Comparison of ENCODE assay signal across 10 mouse cellular contexts in genomic region chr6:77582568-77582967, GRCm38 (mm10).
DNase-seq lines count a peak whose midpoint lies in the region; ATAC-seq and TF ChIP-seq lines count a peak whose summit lies in the region.
"Had no signal": no experiment of that assay in that cellular context is flagged by ENCODE, and none has a peak within 500 bp of the region (broad histone marks: within the 10 kb centered on the region; RNA-seq: fewer than 3 reads in every experiment).

No protein-coding gene starts in this region.

- no peak overlapping the region for H3K4me3 ChIP-seq in kidney, embryonic 15.5 days (replicated peaks)
- H3K4me3 ChIP-seq in E14TG2a.4 (replicated peaks; ENCODE audit: low read length) = no peak overlapping the region
- H3K4me3 ChIP-seq: midbrain, embryonic 10.5 days had no signal

- H3K9ac ChIP-seq in kidney, embryonic 15.5 days = no peak overlapping the region

- H3K9me3 ChIP-seq in kidney, embryonic 15.5 days (replicated peaks) = no peaks in the 10 kb centered on the region
- H3K9me3 ChIP-seq in E14TG2a.4 (ENCODE audit: low read length) = no peaks in the 10 kb centered on the region
- H3K9me3 ChIP-seq: midbrain, embryonic 10.5 days had no signal

- H3K36me3 ChIP-seq in kidney, embryonic 15.5 days = no peaks in the 10 kb centered on the region
- H3K36me3 ChIP-seq in E14TG2a.4 (ENCODE audit: insufficient read depth, low read length) = no peaks in the 10 kb centered on the region
- H3K36me3 ChIP-seq: midbrain, embryonic 10.5 days had no signal

- no peaks in the 10 kb centered on the region for H3K4me1 ChIP-seq in kidney, embryonic 15.5 days
- H3K4me1 ChIP-seq in E14TG2a.4 (replicated peaks; ENCODE audit: low read depth, low read length) = no peaks in the 10 kb centered on the region
- H3K4me1 ChIP-seq: midbrain, embryonic 10.5 days had no signal

- no peak overlapping the region for H3K27ac ChIP-seq in kidney, embryonic 15.5 days
- H3K27ac ChIP-seq: midbrain, embryonic 10.5 days had no signal

- 43% methylated on average over 4 of the region's 4 CpGs for WGBS in kidney, embryonic 15.5 days

- no peak overlapping the region for H3K4me2 ChIP-seq in kidney, embryonic 15.5 days

- TF ChIP-seq CTCF in E14TG2a.4 (conservative IDR thresholded peaks at IDR 0.05; ENCODE audit: low read length) = peak; percentile 44

- no peaks in the 10 kb centered on the region for H3K27me3 ChIP-seq in kidney, embryonic 15.5 days
- no peaks in the 10 kb centered on the region for H3K27me3 ChIP-seq in E14TG2a.4 (ENCODE audit: insufficient read depth, low read length)

- ATAC-seq in kidney, embryonic 15.5 days (replicated peaks; ENCODE audit: low FRiP score) = no peak

- DNase-seq in adrenal gland, postnatal 10 days = peak; percentile 4
- no peak for DNase-seq in adrenal gland, postnatal 25 days
- DNase-seq in kidney, adult 9 months = peak; percentile 39
- DNase-seq in forelimb bud, embryonic 11.5 days (ENCODE audit: low read depth, low spot score) = peak; percentile 19
- DNase-seq in urinary bladder, postnatal 14 days (ENCODE audit: low spot score) = no peak
- DNase-seq in layer of hippocampus, adult 8-10 months (ENCODE audit: low spot score in 2 of 2) = no peak
- DNase-seq: heart, adult 18-20 months had no signal

Comparison
In these comparisons a context has a peak if more than half of its experiments do, and no peak if none do; other contexts are left out.
1. DNase-seq: peak in adrenal gland, postnatal 10 days (single experiment), kidney, adult 9 months (single experiment) and forelimb bud, embryonic 11.5 days (single experiment); none in adrenal gland, postnatal 25 days (single experiment), urinary bladder, postnatal 14 days (single experiment) and layer of hippocampus, adult 8-10 months (0 of 2).